Mouse (Mus musculus): ENCODE measurements around the gene Actg1.

Gene Actg1

GRCm38 (mm10) chr11:120347791-120348683 is at the start of gene Actg1:
Gene Actg1 (minus strand): TSS chr11:120348542.
- DNase-seq (ENCODE audit: low spot score), result peak; percentile 70

- DNase-seq (ENCODE audit: low spot score), result no peak
Observed at GRCm38 (mm10) chr11:120397602-120398001, 49.3 kb upstream of the Actg1 start.

- no peak for DNase-seq (ENCODE audit: low spot score)
Observed at GRCm38 (mm10) chr11:120395661-120396060, 47.3 kb upstream of the Actg1 start.

GRCm38 (mm10) chr11:120388580-120388979 is 40.2 kb upstream of the Actg1 start:
- no peak for DNase-seq (ENCODE audit: low spot score)

GRCm38 (mm10) chr11:120387157-120387556 is 38.8 kb upstream of the Actg1 start:
- no peak for DNase-seq (ENCODE audit: low spot score)

GRCm38 (mm10) chr11:120386632-120387031 is 38.3 kb upstream of the Actg1 start:
- DNase-seq (ENCODE audit: low spot score), result no peak

GRCm38 (mm10) chr11:120382509-120382908 is 34.2 kb upstream of the Actg1 start:
- DNase-seq (ENCODE audit: low spot score), result no peak

GRCm38 (mm10) chr11:120381157-120381556 is 32.8 kb upstream of the Actg1 start:
- DNase-seq (ENCODE audit: low spot score), result no peak

- no peak for DNase-seq (ENCODE audit: low spot score)
Observed at GRCm38 (mm10) chr11:120380271-120380670, 31.9 kb upstream of the Actg1 start.

- peak; percentile 94 for DNase-seq (ENCODE audit: low spot score)
Observed at GRCm38 (mm10) chr11:120378611-120379540, 30.5 kb upstream of the Actg1 start, which contains the start of gene Faap100. Gene Faap100 (minus strand): TSS chr11:120378764.

GRCm38 (mm10) chr11:120378031-120378610 is 29.8 kb upstream of the Actg1 start:
- DNase-seq (ENCODE audit: low spot score), result peak; percentile 46

GRCm38 (mm10) chr11:120377337-120377736 is 29.0 kb upstream of the Actg1 start:
- no peak for DNase-seq (ENCODE audit: low spot score)

- DNase-seq (ENCODE audit: low spot score), result no peak
Observed at GRCm38 (mm10) chr11:120376302-120377160, 28.2 kb upstream of the Actg1 start.

GRCm38 (mm10) chr11:120375324-120375723 is 27.0 kb upstream of the Actg1 start:
- no peak for DNase-seq (ENCODE audit: low spot score)

GRCm38 (mm10) chr11:120373820-120374586 is 25.7 kb upstream of the Actg1 start:
- DNase-seq (ENCODE audit: low spot score), result no peak

GRCm38 (mm10) chr11:120373025-120373424 is 24.7 kb upstream of the Actg1 start:
- DNase-seq (ENCODE audit: low spot score), result no peak

- peak; percentile 73 for DNase-seq (ENCODE audit: low spot score)
Observed at GRCm38 (mm10) chr11:120369656-120370055, 21.3 kb upstream of the Actg1 start.

- no peak for DNase-seq (ENCODE audit: low spot score)
Observed at GRCm38 (mm10) chr11:120366443-120367027, 18.2 kb upstream of the Actg1 start.

- DNase-seq (ENCODE audit: low spot score), result no peak
Observed at GRCm38 (mm10) chr11:120362891-120363290, 14.5 kb upstream of the Actg1 start.

GRCm38 (mm10) chr11:120361295-120361694 is 13.0 kb upstream of the Actg1 start, which contains the start of gene Fscn2:
Gene Fscn2 (plus strand): TSS chr11:120361534.
- DNase-seq (ENCODE audit: low spot score), result no peak
